Mouse (Mus musculus) kidney, postnatal 14 days (tissue): ENCODE results near the gene Kcnj15.

Experiments used
- DNase-seq: peaks from one replicate; pipeline ENCODE4 v3.0.0; 2022; ENCODE audit warnings: mixed read lengths

The Kcnj15 gene

DNA sequence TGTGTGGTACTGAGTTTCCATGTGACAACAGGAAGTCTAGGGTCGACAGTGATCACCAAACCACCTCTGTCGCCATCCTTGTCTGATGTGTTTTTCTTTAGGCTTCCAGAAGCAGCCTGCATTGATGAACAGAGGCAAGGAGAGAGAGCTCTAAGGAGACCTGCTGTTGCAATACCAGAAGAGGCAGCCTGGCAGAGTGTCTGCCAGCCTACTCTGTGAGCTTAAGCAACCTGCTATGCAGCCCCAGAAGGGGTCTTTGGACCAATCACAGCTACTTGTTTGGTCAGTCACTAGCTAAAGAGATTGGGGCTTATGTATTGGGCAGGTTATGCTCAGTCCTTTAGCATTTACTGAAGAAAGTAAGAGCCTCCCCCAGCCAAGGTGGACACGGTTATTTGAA is 11.9 kb upstream of the Kcnj15 start:
- DNase-seq = no peak

DNA sequence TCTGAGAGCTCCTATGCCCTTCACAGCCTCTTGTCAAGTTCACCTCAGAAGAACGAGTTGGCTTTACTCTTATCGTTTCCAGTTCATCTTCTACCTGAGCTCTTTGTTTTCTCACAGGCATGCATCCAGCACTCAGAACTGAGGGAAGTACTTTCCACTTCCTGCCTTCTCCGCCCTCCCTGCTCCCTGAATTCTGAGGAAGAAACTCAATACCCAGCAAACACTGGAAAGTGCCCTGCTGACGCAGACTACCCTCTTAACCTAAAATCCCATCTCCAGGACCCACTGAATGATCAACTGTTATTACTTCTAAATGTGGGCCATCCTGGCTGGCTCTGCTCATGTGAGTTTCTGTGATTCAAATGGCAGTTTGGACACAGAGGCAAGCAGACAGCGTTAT is 8.7 kb upstream of the Kcnj15 start:
- no peak for DNase-seq

DNA sequence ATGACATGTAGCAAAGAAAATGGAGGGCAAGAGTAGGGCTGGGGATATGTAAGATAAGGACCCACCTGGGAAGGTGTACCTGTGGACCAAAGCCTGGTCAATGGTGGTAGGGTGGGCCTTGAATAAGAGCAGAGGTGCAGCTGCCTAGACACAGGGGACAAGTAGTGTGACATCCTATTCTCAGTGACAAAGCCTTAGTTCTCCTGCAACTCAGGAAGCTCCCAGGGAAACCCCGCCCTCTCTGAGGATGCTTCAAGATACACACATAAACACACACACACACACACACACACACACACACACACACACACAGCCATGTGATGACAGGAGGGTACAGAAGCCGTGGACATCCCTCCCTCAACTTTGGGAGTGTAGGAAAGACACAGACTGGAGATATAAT is 710 bp upstream of the Kcnj15 start:
- no peak for DNase-seq

DNA sequence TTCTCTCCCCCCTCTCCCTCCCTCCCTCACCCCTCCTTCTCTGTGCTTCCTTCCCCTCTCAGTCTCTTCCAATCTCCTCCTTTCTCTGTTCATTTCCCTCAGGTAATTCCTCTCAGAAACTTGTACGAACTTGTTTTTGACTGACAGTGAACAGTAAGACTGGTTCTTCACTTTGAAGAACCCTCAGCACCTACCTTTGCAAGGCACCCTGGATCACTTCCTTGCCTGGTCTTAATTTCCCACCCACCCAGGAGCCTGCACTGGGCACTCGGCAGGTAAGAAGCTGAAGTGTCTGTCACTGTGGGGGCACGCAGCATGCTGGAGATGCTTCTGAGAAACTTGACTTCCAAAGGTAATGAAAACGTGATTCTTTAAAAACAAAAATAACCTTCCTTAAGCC is 742 bp downstream of the Kcnj15 start:
- no peak for DNase-seq

DNA sequence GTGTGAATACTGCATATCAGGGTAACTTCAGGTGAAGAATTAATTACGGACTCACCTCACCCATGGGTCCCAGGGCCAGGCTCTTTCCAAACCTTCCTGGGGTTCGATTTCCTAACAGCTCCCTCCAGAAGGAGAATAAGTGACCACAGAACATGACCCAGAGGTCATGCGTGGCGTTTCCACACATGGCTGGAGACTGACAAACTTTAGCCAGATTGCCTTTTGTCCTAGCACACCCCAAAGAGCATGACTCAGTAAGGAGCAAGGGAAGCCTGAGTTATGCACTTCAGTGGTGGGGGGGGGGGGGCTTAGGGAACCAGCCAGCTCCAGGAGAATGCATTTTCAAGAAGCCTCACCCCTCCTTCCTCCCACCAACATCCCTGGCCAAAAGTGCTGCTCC is 2.1 kb downstream of the Kcnj15 start:
- peak; percentile 68 for DNase-seq

DNA sequence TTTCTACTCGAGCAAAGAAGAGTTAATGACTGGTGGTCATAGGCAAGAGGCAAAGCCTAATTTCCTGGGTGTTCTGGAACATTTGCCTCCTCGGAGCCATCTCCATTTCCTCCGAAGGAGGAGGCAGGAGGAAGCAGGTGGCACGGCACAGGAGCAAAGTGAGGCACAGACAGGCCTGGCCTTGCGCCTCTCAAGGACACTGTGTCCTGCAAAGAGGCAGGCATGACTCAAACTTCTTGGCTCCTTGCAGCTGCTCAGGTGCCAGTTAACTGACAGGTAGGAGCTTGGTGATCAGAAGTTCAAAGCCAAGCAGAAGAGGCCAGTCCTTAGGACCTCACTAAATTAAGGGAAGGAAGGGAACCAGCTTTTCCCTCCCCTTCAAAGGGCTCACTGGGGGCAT is 3.3 kb downstream of the Kcnj15 start:
- DNase-seq = no peak

DNA sequence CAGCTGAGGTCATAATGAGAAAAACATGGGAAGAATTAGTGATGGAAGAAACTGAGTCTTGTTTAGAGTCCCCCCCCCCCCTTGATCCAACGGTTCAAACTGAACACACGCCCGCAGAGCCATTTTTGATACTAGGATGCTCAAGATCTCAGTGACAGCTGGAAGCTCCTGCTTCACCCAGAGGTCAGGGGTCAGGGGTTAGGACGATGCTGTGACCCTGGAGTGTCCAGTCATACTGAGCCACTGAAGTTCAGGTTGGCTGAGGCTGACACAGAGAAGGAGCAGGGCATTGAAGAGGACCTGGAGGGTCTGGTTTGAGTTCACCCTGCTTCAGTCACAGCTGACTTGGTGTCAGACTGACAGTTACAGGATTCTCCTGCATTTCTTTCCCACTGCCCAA is 4.4 kb downstream of the Kcnj15 start:
- no peak for DNase-seq

DNA sequence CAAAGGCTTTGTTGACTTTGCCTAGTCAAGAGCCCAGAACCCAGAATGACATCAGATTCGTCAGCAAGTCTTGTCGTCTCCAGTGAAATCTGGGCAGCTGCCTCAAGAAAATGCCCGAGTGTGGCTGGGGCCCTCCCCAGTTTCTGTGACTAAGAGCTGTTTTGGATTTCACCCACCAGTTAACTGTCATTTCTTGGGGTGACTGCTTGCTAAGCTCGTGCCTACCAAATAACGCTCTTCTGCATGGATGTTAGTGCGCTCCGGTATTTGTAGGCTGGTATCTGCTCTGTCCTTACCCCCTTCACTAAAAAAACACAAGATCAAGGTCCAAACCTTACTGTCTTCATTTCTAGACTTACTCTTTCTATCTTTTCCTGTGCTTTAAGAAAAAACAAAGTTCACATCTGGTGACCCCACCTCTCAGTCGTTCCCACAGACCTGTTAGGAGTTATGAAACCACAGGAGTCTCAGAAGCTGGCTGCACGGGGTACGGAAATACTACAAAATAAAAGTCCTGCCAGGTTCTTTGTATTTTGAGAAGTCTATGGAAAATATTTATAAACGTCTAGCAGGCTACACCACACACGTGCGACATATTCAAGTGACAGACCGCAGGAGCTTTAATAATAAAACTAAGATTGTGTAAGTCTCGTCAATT is 5.5 kb downstream of the Kcnj15 start:
- DNase-seq = no peak

DNA sequence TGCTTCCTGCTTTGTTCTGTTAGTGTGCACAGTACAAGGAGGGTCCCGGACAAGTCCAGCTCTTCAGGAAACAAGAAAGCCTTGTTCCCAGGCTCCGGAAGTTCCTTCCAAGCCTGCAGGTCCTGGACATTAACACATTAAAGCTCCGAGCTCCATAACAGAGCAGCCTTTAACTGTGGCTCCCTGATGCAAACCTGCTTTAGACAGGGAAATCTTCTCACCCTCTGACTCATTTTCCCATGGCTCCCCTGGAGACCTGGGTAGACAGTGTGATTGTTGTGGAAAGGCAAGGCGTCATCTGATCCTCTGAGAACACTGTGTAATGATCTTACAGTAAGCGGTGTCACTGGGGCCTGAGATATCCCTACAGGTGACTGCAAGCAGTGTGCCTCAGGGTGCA is 7.0 kb downstream of the Kcnj15 start:
- no peak for DNase-seq

DNA sequence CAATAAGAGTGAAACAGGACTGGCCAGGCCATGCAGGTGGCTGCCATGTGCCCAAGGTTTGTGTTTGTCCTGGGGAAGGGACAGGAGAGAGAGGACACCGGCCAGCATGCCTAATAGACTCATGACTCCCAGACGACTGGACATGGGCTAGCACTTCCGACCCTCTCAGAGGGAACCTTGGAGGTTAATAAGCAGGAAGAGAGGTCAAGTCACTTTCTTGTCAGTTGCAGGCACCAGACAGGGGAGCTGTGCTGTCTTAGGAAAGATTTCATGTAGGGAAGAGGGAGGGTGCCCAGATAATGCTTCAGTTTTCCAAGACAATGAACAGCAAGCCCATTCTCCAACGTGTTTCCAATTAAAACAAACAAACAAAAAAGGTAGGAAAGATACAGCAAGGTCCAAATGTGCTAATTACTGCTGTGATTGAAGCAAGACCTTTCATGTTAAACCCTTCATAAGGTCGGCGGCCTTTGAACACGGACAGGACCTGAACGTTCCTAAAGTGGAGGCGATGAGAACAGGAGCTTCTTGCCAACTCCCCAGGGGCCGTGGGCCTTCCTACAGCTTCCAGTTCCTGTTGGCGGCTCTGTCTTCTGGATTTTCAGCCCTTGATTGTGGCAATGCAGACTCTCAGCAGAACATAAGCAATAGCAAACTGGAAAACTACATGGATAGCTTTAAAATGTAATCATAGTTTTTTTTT is 10.3 kb downstream of the Kcnj15 start:
- DNase-seq = no peak

DNA sequence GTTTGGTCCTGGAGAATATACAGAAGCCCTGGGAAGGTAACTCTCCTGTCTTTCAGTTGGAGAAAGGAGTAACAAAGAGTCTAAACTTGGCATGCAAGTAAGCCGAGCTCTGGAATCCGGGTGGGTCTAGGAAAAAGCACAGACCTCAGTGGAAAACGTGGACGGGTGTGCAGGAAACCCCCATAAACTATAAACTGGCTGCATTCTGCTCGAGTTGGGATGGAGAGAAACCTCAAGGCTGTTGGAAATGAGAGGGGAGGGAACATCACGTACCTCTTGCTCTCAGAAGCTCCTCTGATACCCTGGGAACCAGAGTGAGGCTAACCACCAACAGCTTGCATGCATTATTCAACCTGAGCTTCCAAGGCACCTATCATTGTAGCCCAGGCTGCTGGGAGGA is 12.3 kb downstream of the Kcnj15 start:
- DNase-seq = no peak

DNA sequence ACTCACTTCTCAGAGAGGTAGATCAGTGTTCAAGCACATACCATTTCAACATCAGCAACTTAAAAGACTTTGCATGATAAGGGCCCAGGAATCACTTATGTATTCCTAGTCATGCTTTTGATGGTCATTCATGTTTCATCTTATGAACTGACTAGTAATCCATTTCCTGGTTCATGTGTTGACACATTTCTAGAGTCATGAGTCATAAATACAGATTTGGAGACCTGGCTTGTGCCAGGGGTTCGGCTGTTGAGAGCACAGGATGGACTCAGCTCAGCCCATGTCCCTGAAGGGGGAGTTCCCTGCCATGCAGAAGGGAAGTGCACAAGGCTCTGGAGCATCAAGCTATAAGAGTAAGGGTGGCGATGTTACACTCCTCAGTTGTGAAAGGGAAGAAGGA is 15.7 kb downstream of the Kcnj15 start:
- no peak for DNase-seq

DNA sequence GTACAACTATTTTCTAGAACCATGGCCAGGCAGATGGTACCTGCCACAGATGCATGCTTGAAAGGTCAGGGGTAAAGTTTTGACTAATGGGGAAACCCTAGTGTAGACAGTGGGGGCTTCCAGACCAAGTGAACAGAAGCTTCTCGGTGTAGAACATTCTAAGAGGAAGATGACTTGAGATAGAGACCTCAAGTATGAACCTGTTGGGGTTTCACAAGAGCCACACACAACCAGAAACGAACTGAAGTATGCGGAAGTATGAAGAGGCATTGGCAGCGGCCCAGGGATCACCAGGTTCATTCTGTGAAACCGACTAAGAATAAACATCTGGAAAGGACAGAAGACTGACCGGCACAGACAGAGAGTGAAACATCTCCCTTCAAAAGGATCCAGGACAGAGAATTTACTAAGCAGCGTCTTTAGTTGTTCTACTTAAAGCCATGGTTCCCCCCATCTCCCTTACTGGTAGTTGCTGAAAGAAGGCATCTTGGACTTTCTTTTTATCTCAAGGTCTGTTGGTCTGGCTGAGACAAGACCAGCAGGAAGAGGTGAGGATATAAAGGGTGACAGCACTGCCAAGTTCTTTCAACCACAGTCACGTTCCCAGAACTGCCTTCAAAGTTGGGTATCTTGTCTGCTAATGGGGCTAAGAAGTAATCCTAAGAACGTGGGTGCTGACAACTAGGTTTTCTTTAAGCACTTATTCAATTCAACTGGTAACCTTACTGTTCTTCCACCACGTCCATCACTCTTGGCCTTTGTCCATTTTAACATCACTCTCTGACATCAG is 18.6 kb downstream of the Kcnj15 start:
- peak; percentile 77 for DNase-seq

DNA sequence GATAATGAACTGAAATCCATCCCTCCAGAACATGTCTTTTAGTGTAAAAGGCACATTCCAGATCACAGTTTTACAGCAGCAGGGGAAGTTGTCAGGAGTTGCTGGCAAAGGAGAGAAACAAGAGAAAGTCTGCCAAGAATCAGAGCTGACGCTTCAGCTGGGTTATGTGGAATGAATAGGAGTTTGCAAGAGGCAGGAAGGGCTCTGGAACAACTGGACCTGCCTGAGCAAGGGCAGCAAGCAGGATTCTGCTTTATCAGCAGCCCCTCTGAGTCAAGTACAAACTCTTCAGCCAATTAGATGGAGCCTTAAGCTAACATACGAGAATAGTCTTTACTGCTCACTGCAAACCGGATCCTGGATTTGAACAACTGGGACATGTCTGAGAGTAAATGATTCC is 21.7 kb downstream of the Kcnj15 start:
- DNase-seq = peak; percentile 37

DNA sequence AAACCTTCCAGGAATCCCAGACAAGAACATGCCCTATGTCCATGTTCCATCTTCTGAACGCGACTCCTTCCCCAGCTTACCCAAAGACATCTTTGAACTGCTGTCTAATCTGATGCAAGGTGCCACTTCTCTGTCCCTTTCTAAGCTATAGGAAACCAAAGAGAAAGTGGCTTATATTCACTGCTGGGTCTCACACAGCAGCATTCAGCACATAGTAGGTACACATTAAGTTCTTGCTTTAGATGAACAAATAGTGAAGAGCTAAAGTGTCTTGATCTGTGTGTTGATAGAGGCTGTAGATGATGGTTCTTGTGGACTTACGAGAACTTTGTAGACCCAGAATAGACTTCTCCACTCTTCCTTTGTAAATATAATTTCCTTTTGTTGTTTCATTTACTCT is 23.0 kb downstream of the Kcnj15 start:
- DNase-seq = no peak

DNA sequence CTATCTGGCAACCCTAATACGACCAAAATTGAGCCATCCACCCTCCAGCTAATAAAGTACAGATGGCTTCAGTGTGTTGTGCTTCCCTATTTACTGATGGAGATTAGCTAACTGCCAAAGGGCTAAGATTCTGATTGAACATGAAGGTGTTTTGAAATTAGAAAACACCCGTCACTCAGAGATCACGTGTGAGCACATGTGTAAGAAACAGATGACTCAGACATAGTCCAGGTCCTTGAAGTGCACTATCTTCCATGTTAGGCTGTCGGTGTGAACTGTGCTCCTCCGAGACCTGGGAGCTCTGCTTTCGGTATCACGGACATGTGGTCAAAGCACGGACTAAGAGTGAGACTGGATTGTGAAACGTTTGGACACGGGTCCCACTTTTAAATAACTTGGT is 26.0 kb downstream of the Kcnj15 start:
- DNase-seq = no peak

DNA sequence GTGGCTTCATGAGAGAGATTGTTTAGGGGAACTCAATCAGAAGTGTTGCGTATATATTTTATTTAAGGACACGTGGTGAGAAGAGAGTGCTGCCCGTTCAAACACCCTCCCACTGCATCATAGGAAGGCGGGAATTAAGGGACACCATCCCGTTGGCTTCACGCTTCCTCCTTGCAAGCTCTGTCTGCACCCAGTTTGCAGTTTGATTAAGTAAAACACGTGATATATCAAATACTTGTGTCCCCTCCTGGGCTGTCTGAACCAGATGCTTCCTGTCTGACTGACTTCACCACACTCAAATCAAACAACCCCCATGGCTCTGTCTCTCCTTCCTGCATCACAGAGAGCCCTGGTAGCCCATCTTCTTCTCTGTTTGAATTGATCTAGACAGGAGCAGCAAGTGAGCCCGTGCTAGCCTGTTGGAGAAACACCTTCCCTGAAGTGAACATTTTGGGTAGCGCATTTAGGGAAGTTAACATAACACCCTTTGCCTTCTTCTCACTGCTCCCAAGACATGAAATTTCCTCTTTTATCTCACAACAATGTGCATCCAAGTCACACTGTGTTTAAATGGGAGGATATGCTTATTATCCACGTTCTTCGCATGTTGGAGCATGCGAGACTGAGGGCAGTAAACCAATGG is 26.8 kb downstream of the Kcnj15 start:
- DNase-seq = no peak

DNA sequence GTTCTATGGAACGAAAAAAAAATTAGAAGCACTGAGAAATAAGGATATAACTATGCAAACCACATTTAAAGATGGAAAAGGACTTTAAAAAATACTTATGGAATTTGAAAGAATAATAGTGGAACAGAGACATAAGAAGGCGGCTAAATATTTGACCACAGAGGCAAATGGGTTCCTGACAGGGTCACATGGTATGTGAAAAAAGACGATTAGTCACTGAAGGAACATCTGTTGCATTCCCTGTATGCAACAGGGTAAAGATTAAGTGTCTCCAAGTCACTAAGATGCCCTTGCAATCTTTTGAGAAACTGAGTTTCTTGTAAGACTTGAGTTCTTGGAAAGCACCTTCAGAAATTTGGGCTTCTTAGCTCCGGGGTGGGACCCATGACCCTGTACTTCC is 27.7 kb downstream of the Kcnj15 start:
- DNase-seq = no peak

DNA sequence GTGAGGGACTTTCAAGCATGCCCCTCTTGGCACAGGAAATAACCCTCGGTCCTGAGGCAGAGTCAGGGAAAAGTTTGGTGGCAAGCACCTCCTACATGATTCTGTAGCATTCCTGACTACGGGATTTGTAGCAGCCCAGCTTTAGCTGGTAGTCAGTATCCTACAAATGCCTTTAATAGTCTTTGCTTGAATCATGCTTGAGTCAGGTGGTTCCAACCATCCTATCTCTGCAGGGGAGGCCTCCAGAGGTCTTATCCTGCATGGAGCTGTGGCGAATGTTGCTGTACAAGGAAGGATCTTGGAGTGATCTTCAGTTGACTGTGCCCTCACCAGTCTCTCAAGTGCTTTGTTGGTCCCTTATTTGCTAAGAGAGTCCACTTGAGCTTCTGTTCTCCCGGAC is 28.4 kb downstream of the Kcnj15 start:
- DNase-seq = no peak

DNA sequence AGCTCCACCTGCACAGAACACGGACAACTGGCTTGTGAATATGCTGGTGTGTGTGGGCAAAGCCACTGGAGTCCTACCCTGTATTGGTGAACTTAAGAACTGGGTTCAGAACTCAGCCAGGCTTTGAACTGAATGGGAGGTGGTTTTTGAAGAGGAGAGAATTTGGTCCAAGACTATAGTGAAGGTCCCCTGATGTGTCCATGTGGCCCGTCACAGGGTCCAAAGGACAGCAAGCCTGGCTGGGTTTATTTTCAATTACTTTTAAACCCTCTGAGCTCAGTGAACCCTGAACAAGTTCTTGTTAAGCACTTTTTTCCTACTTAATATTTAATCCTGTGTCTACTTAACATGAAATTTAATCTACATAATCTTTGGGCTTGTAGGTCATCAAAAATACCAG is 30.3 kb downstream of the Kcnj15 start:
- DNase-seq = peak; percentile 80

DNA sequence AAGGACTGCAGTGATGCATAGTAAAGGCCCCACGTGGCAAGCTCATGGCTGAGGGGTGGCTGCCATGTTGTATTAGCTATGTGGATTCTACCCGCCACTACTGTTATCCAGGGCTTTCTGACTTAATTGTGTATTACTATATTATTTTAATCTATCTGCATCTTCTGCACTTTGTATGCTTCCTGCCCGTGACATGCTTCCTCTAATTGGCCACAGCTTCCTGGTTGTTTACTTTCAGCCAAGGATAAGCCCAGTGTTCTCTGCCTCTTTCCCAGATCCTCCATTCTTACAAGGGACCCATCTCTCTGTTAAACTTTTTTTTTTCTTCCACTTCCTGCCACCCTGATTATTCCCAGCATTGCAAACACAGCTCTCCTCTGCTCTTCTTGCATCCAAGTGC is 32.0 kb downstream of the Kcnj15 start:
- DNase-seq = no peak

DNA sequence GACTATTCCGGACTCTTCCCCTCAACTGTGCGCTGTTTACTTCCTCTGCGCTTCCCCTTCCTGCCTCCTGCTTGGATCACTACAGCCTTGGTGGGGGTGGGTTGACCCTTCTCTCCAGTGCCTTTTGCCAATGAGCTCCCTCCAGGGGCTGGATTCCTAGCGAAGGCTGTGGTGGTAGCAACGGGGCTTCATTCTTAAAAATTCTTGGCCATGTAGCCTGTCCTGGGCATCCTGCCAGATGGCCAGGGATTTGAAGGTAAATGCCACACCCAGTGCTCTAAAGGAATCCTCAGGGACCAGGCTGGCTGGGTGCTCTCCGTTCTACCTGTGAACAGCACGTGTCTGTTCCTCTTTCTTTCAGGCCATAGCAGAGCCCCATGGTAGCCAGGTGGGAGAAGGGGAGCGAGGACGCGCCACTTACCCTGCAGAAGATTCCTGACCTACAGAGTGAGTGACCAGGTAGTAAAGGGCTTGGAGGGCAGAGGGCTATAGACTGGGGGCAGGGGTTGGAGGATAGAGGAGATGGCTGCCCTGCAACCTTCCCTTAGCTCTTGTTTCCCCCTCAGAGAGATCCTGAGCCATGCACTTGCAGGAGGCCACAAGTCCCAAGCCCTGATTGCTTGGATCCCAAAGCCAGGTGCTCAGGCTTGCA is 34.2 kb downstream of the Kcnj15 start:
- DNase-seq = peak; percentile 84

DNA sequence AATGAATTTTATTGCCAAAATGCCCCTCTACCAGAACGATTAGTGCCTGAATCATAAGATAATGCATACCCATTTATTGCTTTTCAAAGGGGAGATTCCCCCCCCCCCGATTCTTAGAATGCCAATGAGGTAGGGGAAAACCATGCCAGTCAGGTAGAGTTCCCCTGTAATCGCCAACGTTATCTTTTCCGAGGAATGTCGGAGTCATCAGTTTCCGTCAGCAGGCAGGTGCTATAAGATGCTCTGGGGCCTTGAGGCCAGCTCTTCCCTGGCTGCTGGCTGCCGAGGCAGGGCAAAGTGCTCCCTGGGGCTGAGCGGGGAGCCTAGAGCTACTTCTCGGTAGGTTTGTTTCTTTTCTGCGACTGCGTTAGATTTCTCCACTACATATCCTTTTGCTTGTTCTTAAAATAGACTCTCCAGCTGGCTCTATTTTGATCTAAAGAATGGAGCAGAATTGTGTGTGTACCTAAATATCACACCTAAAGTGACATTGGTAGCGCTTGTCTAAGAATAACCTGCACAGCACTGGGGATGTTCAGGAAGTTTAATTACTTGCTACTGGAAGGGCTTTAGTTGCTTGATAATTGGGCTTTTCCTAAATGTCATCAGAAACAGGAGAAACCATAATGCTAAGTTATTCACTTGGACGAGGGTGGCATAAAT is 35.6 kb downstream of the Kcnj15 start:
- no peak for DNase-seq
